Mouse (Mus musculus) inflammation-experienced regulatory T-cells, adult 16 weeks (primary cell): Measurements from ENCODE around the gene Myo1h. TPM values are rescaled to one million over a fixed set of nuclear protein-coding genes. Genes with fewer than 3 reads are reported as not detected.

Experiments used
- polyA plus RNA-seq: library from polyadenylated mRNA; unstranded; fragments of 100-300 nt; shearing (Covaris generic); gene quantifications from one replicate; pipeline ENCODE4 v1.2.1, GENCODE M21; 2017

The Myo1h gene
- polyA plus RNA-seq: 7.0 TPM

DNA sequence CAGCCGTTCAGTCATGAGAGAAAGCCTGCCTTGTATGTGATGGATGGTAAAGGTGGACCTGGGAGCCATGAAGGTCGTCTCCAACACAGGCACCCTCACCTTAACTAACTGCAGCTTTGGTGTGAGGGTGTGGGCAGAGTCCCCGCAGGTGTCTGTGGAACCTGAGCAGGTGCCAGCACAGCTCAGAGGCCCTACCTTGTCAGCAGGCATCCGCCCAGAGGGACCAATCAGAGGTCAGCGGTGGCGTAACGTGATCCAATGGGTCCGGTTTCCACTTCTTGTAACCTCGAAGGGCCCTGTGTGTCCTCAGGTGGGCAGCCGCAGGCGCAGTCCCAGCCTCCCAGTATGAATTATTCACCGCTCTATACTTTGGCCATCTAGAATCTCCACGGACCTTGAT, at the start of gene Myo1h:
Myo1h (plus strand) TSS at position 293 of the 400 bp plus-strand sequence.

DNA sequence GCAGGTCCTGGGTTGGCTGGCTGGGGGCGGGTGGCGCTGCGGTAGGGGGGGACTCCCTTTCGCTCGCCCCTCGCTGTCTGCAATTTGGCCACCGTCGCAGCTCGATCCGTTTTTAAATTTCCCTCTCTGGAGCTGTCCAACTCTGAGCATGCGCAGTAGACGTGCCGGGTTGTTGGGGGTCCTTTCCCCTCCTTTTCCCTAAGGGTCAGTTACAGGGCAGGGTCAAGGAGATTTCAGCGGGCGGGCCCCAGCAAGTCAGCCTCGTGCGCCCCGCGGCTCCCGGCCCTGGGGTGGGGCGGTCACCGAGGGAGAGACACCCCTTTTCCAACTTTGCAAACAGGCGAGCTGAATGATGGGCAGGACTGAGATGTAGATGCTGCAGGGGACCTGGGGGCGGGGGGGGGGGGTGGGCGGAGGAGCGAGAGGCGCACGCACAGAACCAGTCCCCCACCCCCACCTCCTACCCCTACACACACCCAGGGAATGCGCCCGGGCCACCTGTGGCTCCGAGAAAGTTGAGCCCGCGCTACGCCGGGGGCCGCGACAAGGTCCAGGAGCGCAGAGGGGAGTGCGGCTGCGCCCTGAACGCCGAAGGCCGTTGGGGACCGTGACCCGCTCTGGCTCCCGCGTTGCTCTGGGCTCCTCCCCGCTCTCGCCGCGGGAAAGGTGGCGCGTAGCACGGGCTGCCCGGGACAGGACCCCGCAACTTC, 15.1 kb upstream of the Myo1h start, which contains the start of gene Foxn4:
Foxn4 (minus strand) TSS at position 115 of the 710 bp plus-strand sequence.

DNA sequence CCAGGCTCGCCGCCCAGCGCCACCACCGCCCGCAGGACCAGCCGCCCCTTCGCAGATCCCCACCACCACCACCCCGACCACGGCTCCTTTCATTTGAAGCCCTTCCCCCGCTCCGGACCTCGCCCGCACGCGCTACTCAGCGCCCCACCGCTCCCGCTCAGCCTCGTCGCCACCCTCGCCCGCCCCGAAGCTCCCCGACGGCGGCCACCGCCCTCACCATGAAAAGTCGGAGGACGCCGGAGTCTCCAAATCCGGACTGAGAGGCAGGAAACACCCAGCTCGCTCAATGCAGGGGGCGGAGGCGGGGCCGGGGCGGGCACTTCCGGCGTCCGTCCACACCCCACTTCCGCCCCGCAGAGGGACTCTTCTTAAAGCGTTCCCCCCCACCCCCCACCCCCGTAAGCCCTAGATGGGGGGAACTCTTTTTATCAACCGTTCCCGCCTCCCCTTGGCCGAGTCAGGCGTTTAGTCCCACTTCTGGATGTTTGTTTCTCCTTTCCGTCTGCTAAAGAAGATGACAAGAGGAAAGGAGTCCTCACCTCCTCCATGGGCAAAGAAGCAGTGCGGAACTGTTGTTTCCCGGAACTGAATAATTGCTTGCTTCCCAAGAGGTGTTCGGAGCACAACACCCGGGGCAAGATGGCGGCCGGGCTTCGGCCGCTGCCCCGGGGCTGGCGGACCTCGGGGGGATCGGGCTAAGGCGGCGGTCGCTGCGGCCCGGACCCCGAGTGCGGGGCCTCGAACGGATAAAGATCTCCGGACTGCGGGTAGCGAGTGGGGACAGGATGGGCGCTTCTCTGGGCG, 91.4 kb downstream of the Myo1h start, which contains the start of the genes Kctd10 and Ube3b:
Kctd10 (minus strand) TSS at position 300 of the 804 bp plus-strand sequence.
Ube3b (plus strand) TSS at position 399 of the 804 bp plus-strand sequence.

Other genes with a start within 250 kb of the Myo1h start
- gene Usp30, start 223.7 kb upstream of the Myo1h start, polyA plus RNA-seq: 2.3 TPM
- 0.34 TPM for gene Svop, start 197.6 kb upstream of the Myo1h start, polyA plus RNA-seq
- 17.2 TPM for gene Alkbh2, start 160.9 kb upstream of the Myo1h start, polyA plus RNA-seq
- gene Ung, start 158.8 kb upstream of the Myo1h start, polyA plus RNA-seq: 2.6 TPM
- gene Acacb, start 142.6 kb upstream of the Myo1h start, polyA plus RNA-seq: 0.44 TPM
- gene Foxn4, start 15.4 kb upstream of the Myo1h start, polyA plus RNA-seq: not detected
- gene Kctd10, start 91.3 kb downstream of the Myo1h start, polyA plus RNA-seq: 174 TPM
- gene Ube3b, start 91.4 kb downstream of the Myo1h start, polyA plus RNA-seq: 77.0 TPM
- gene Mmab, start 154.9 kb downstream of the Myo1h start, polyA plus RNA-seq: 13.8 TPM
- gene Mvk, start 155.1 kb downstream of the Myo1h start, polyA plus RNA-seq: 11.6 TPM